Mouse (Mus musculus): ENCODE results near the gene 5730455P16Rik. TPM values are rescaled to one million over a fixed set of nuclear protein-coding genes. Genes with fewer than 3 reads are reported as not detected.

The 5730455P16Rik gene
- total and polyA plus RNA-seq, 3 experiments, result 12.7 to 19.7 (median 15.0) TPM

DNA sequence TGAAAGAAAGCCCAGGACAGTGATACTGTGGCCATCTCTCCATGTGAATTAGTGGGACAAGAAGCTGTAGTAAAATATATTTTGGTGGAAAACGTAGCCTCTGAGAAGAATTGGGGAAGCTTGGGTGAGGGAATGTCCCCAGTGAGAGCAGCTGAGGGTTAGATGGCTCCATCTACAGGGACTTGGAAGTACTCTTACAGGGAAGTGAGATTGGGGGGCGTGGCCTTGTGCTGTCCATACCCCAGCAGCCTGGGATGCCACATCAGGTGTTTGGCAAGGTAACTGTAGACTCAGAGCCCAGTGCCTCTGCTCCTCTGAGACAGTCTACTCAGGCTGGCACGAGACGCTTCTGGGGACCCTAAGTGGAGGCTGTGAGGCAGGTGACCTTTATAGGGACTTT is 23.0 kb downstream of the 5730455P16Rik start (continued):
- TF ChIP-seq MAX (IDR thresholded peaks at IDR 0.05; ENCODE audit: low read length) (peak; percentile 60), ETS1 (conservative IDR thresholded peaks at IDR 0.05; ENCODE audit: low read depth, low read length) (peak; percentile 47), GABPA (IDR thresholded peaks at IDR 0.05; ENCODE audit: insufficient replicate concordance, low read depth, low read length) (no peak), EP300 (IDR thresholded peaks at IDR 0.05; ENCODE audit: low read length) (peak; percentile 74), MAFK (IDR thresholded peaks at IDR 0.05; ENCODE audit: insufficient replicate concordance, low read length) (no peak), KAT2A (IDR thresholded peaks at IDR 0.05; ENCODE audit: insufficient replicate concordance, low read length) (no peak), RAD21 (IDR thresholded peaks at IDR 0.05; ENCODE audit: low read depth, low read length) (peak; percentile 57)

DNA sequence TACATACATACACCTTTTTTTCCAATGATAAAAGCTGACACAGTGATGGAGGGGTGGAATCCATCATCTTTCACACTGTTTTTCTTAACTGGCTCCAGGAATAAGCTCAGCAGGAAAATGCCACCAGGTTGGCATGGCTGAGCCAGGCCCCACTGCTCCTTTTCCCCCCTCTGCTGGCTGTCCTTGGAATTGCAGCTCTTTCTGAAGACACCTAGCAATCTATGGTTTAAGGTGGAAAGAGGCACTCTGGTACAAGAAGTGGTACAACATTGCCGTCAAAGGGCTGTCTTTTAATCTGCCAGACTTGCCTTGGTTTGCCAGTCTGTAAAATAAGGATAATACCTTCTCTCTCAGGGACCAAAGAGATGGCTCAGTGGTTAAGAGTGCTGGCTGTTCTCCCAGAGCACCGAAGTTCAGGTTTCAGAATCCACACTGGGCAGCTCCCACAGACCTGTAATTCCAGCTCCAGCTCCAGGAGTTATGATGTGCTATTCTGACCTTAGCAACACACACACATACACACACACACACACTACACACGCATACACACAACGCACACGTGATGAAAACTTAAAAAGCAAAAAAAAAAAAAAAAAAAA is 25.9 kb downstream of the 5730455P16Rik start:
- dilution Hi-C loops (cut with MboI; ENCODE audit: extremely low pct_ligation_motif_present, extremely low pct_unique_long_range_greater_than_20kb, low sequenced_read_pairs), result no loop called here
- H3K4me2 ChIP-seq (ENCODE audit: insufficient read depth, low read depth, poor library complexity, severe bottlenecking), result no peak overlapping the region
- no peak overlapping the region for H3K4me3 ChIP-seq (replicated peaks in 1 of 3; ENCODE audit: low read depth in 2 of 3, low read length in 2 of 3, poor library complexity in 1 of 3)
- H3K9ac ChIP-seq (ENCODE audit: insufficient read depth, low read depth), result no peak overlapping the region
- peaks cover 3% of the 10 kb centered on the region for H3K27me3 ChIP-seq (replicated peaks)
- H3K36me3 ChIP-seq (replicated peaks in 1 of 2; ENCODE audit: control insufficient read depth in 1 of 2, insufficient read depth in 1 of 2, low read length in 1 of 2), result peaks cover 0 to 5% of the 10 kb centered on the region in 2 experiments
- no peak for TF ChIP-seq PAX5 (IDR thresholded peaks at IDR 0.05; ENCODE audit: low read length)
- TF ChIP-seq NELFE (IDR thresholded peaks at IDR 0.05; ENCODE audit: low read depth, low read length), result no peak
- TF ChIP-seq BHLHE40 (IDR thresholded peaks at IDR 0.05; ENCODE audit: low read depth, low read length), result no peak
- TF ChIP-seq USF1 (IDR thresholded peaks at IDR 0.05; ENCODE audit: low read depth, low read length), result no peak
- TF ChIP-seq MYC (IDR thresholded peaks at IDR 0.05; ENCODE audit: low read depth, low read length), result no peak
- TF ChIP-seq IRF4 (IDR thresholded peaks at IDR 0.05; ENCODE audit: low read depth, low read length), result no peak
- TF ChIP-seq MAFK (IDR thresholded peaks at IDR 0.05; ENCODE audit: insufficient replicate concordance, low read length), result no peak
- TF ChIP-seq MXI1 (IDR thresholded peaks at IDR 0.05; ENCODE audit: low read depth, low read length), result no peak
- TF ChIP-seq TBP (conservative IDR thresholded peaks at IDR 0.05; ENCODE audit: low read depth, low read length), result no peak
- TF ChIP-seq JUND (conservative IDR thresholded peaks at IDR 0.05; ENCODE audit: low read depth, low read length), result no peak
- TF ChIP-seq ZNF384 (IDR thresholded peaks at IDR 0.05; ENCODE audit: low read depth, low read length), result no peak
- no peak for TF ChIP-seq JUN (IDR thresholded peaks at IDR 0.05; ENCODE audit: insufficient read depth, low read depth, low read length)
- no peak for TF ChIP-seq UBTF (IDR thresholded peaks at IDR 0.05; ENCODE audit: low read depth, low read length)
- 0 out of 2 replicates have a peak, but pooled peaks have one; percentile 28 for TF ChIP-seq TCF12 (IDR thresholded peaks at IDR 0.05; ENCODE audit: low read depth, low read length)
- no peak for TF ChIP-seq GABPA (IDR thresholded peaks at IDR 0.05; ENCODE audit: insufficient replicate concordance, low read depth, low read length)
- TF ChIP-seq CHD2 (IDR thresholded peaks at IDR 0.05; ENCODE audit: low read length), result no peak
- TF ChIP-seq POLR2AphosphoS2 (IDR thresholded peaks at IDR 0.05; ENCODE audit: low read depth, low read length), result no peak
- no peak for TF ChIP-seq ETS1 (conservative IDR thresholded peaks at IDR 0.05; ENCODE audit: low read depth, low read length)
- TF ChIP-seq RAD21 (IDR thresholded peaks at IDR 0.05; ENCODE audit: low read depth, low read length), result peak; percentile 89
- no peak for TF ChIP-seq SIN3A (IDR thresholded peaks at IDR 0.05; ENCODE audit: low read length)
- no peak for TF ChIP-seq ZMIZ1 (IDR thresholded peaks at IDR 0.05; ENCODE audit: low read depth, low read length)
- TF ChIP-seq SMC3 (IDR thresholded peaks at IDR 0.05; ENCODE audit: low read depth, low read length), result peak; percentile 99
- TF ChIP-seq ZKSCAN1 (IDR thresholded peaks at IDR 0.05; ENCODE audit: borderline replicate concordance, low read depth, low read length), result no peak
- TF ChIP-seq ELF1 (IDR thresholded peaks at IDR 0.05; ENCODE audit: low read depth, low read length), result no peak
- TF ChIP-seq ZC3H11A (IDR thresholded peaks at IDR 0.05; ENCODE audit: low read depth, low read length), result peak; percentile 59; the same call in 1 of the 2 replicates
- no peak for TF ChIP-seq NRF1 (IDR thresholded peaks at IDR 0.05; ENCODE audit: low read depth, low read length)
- TF ChIP-seq MAZ (IDR thresholded peaks at IDR 0.05; ENCODE audit: low read depth, low read length), result no peak
- no peak for TF ChIP-seq EP300 (IDR thresholded peaks at IDR 0.05; ENCODE audit: low read length)
- no peak for TF ChIP-seq USF2 (conservative IDR thresholded peaks at IDR 0.05; ENCODE audit: low read depth, low read length)
- no peak for TF ChIP-seq KAT2A (IDR thresholded peaks at IDR 0.05; ENCODE audit: insufficient replicate concordance, low read length)
- no peak for TF ChIP-seq MEF2A (IDR thresholded peaks at IDR 0.05; ENCODE audit: borderline replicate concordance, low read depth, low read length)
- TF ChIP-seq CTCF (conservative IDR thresholded peaks at IDR 0.05 in 1 of 2, IDR thresholded peaks at IDR 0.05 in 1 of 2; ENCODE audit: low read depth in 2 of 2, low read length in 2 of 2), result peak; percentile 97 to 99
- no peak for TF ChIP-seq MAX (IDR thresholded peaks at IDR 0.05; ENCODE audit: low read length)
- no peak for TF ChIP-seq POLR2A (IDR thresholded peaks at IDR 0.05; ENCODE audit: low read depth, low read length)
- H3K27ac ChIP-seq (ENCODE audit: insufficient read depth, low read depth), result no peak overlapping the region
- in situ Hi-C loops (cut with MboI; ENCODE audit: low pct_ligation_motif_present, low pct_unique_long_range_greater_than_20kb, low sequenced_read_pairs), result no loop called here
- H3K9me3 ChIP-seq (replicated peaks; ENCODE audit: low read length), result no peaks in the 10 kb centered on the region
- peaks cover 6 to 22% of the 10 kb centered on the region in 2 experiments for H3K4me1 ChIP-seq (ENCODE audit: control insufficient read depth in 1 of 2, insufficient read depth in 2 of 2)
- H3K79me2 ChIP-seq (replicated peaks; ENCODE audit: control insufficient read depth, extremely low read depth, insufficient read depth, poor library complexity, severe bottlenecking), result no peaks in the 10 kb centered on the region
- peak; percentile 87 for DNase-seq (ENCODE audit: extremely low read depth)

Data from CH12.LX (cell line).